Mouse (Mus musculus) bone marrow macrophage, adult 2 months (primary cell): ENCODE results near the gene Fbrs. TPM values are rescaled to one million over a fixed set of nuclear protein-coding genes. Genes with fewer than 3 reads are reported as not detected.

Source experiments
- H3K27ac ChIP-seq: 2 replicates; pipeline ENCODE4 v1.5.1; 2012; ENCODE audit warnings: low read depth, low read length; ENCODE audit not compliant: insufficient read depth
- H3K4me1 ChIP-seq: 2 replicates; pipeline ENCODE4 v1.6.1; 2012; ENCODE audit warnings: low read length; ENCODE audit not compliant: control insufficient read depth, insufficient read depth
- H3K4me3 ChIP-seq: 2 replicates; pipeline ENCODE4 v1.5.1; 2012; ENCODE audit warnings: mild to moderate bottlenecking, low read length, moderate library complexity; ENCODE audit not compliant: insufficient read depth
- CTCF ChIP-seq: IDR thresholded peaks from 2 replicates; pipeline ENCODE4 v1.5.1; 2012; ENCODE audit warnings: low read depth, mild to moderate bottlenecking, low read length, moderate library complexity
- POLR2A ChIP-seq: IDR thresholded peaks from 2 replicates; pipeline ENCODE4 v1.6.1; 2012; ENCODE audit warnings: mild to moderate bottlenecking, low read depth, low read length, borderline replicate concordance
- polyA plus RNA-seq: library from polyadenylated mRNA; stranded (reverse); fragments of >200 nt; gene quantifications from 2 replicates; pipeline ENCODE4 v1.2.4, GENCODE M21; 2012; ENCODE audit not compliant: missing spikeins, insufficient read depth, insufficient read length

Gene Fbrs
- polyA plus RNA-seq, 1 experiment = 134 TPM

DNA sequence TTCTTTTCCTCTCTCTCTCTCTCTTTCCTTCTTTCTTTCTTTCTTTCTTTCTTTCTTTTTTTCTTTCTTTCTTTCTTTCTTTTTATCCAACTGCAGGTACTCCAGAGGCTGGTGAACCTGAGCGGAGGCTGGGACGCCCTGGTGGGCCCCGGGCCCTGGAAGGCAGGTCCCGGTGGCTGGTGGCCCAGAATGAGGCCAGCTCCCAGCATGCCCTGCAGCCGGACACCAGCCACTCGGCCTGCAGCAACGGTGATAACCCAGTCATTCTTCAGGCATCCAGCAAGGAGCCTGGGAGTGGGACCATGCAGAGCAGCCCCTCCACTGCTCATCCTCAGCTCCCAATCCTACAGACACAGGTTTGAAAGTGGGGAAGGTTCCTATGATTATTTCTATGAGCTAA, 36.8 kb downstream of the Fbrs start:
- H3K27ac ChIP-seq = no peak overlapping the region

DNA sequence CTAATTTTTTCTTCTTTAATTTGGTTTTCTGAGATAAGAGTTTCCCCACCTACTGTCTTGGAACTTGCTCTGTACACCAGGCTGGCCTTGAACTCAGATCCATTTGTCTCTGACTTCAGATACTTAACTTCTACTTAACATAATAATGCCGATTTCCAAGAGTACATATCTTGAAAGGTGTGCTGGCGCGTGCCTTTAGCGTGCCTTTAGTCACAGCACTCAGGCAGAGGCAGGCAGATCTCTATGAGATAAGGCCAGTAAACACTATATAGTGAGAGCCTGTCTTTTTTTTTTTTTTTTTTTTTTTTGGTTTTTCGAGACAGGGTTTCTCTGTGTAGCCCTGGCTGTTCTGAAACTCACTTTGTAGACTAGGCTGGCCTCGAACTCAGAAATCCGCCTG, 37.3 kb downstream of the Fbrs start:
- peaks cover 9% of the 10 kb centered on the region for H3K4me1 ChIP-seq
- no peak overlapping the region for H3K27ac ChIP-seq
- H3K4me3 ChIP-seq = no peak overlapping the region
- TF ChIP-seq CTCF (no peak), POLR2A (no peak)

More for the DNA sequence above, 36.8 kb downstream of the Fbrs start:
- TF ChIP-seq CTCF (no peak), POLR2A (no peak)
- no peak overlapping the region for H3K4me3 ChIP-seq
- H3K4me1 ChIP-seq = peaks cover 9% of the 10 kb centered on the region

GRCm38 (mm10) chr7:127519284-127519683, 40.3 kb downstream of the Fbrs start, which contains the start of gene Gm42715:
Gm42715 (plus strand) TSS chr7:127519584.
- TF ChIP-seq POLR2A = no peak
- TF ChIP-seq CTCF = no peak

More at GRCm38 (mm10) chr7:127519284-127519683, 40.3 kb downstream of the Fbrs start, which contains the start of gene Gm42715:
- Histone ChIP-seq H3K27ac (no peak within 1 kb of the TSS), H3K4me1 (peaks cover 2% of the 10 kb centered on the region), H3K4me3 (no peak within 1 kb of the TSS)

Other genes starting within 250 kb of the Fbrs start
- gene Zfp553, start 246.1 kb upstream of the Fbrs start, polyA plus RNA-seq = 6.5 and 6.8 TPM in 2 replicates
- gene Sept1, start 246.1 kb upstream of the Fbrs start, polyA plus RNA-seq = 2.9 and 5.8 TPM in 2 replicates
- 10.9 and 12.4 TPM in 2 replicates for gene Zfp771, start 234.9 kb upstream of the Fbrs start, polyA plus RNA-seq
- gene Dctpp1, start 218.5 kb upstream of the Fbrs start, polyA plus RNA-seq = 25.6 and 27.3 TPM in 2 replicates
- gene Sephs2, start 205.1 kb upstream of the Fbrs start, polyA plus RNA-seq = 72.2 and 77.0 TPM in 2 replicates
- gene Itgal, start 182.9 kb upstream of the Fbrs start, polyA plus RNA-seq = 42.3 and 49.7 TPM in 2 replicates
- 14.9 and 16.2 TPM in 2 replicates for gene Zfp768, start 133.6 kb upstream of the Fbrs start, polyA plus RNA-seq
- 6.3 and 6.8 TPM in 2 replicates for gene Zfp747, start 103.1 kb upstream of the Fbrs start, polyA plus RNA-seq
- 2.8 and 2.9 TPM in 2 replicates for gene 9130019O22Rik, start 92.0 kb upstream of the Fbrs start, polyA plus RNA-seq
- gene E430018J23Rik, start 85.6 kb upstream of the Fbrs start, polyA plus RNA-seq = 3.4 and 3.9 TPM in 2 replicates
- gene Zfp764, start 72.4 kb upstream of the Fbrs start, polyA plus RNA-seq = 6.1 and 8.5 TPM in 2 replicates
- 17.7 and 20.0 TPM in 2 replicates for gene Zfp688, start 57.1 kb upstream of the Fbrs start, polyA plus RNA-seq
- 1.4 and 1.7 TPM in 2 replicates for gene Zfp689, start 30.0 kb upstream of the Fbrs start, polyA plus RNA-seq
- gene Prr14, start 19.6 kb upstream of the Fbrs start, polyA plus RNA-seq = 67.4 and 69.0 TPM in 2 replicates
- gene Srcap, start 32.8 kb downstream of the Fbrs start, polyA plus RNA-seq = 56.4 and 58.1 TPM in 2 replicates
- gene Gm42715, start 40.4 kb downstream of the Fbrs start, polyA plus RNA-seq = 4.7 and 6.2 TPM in 2 replicates
- 3.4 and 10.8 TPM in 2 replicates for gene Tmem265, start 82.2 kb downstream of the Fbrs start, polyA plus RNA-seq
- gene Phkg2, start 94.1 kb downstream of the Fbrs start, polyA plus RNA-seq = 64.7 and 68.4 TPM in 2 replicates
- 2.7 and 2.9 TPM in 2 replicates for gene Ccdc189, start 109.4 kb downstream of the Fbrs start, polyA plus RNA-seq
- 42.3 and 44.5 TPM in 2 replicates for gene Rnf40, start 109.6 kb downstream of the Fbrs start, polyA plus RNA-seq
- gene Zfp629, start 136.6 kb downstream of the Fbrs start, polyA plus RNA-seq = 11.2 and 11.4 TPM in 2 replicates
- gene Bcl7c, start 229.7 kb downstream of the Fbrs start, polyA plus RNA-seq = 30.4 and 40.0 TPM in 2 replicates
- not detected in 2 replicates for gene Ctf1, start 233.5 kb downstream of the Fbrs start, polyA plus RNA-seq